Mouse (Mus musculus) layer of hippocampus, postnatal 25 days (tissue): ENCODE results near the gene Rps15. TPM values are rescaled to one million over a fixed set of nuclear protein-coding genes. Genes with fewer than 3 reads are reported as not detected.

Experiments used
- DNase-seq, 2 experiments: peaks; one replicate each; pipeline ENCODE4 v3.0.0; 2022; ENCODE audit warnings: mixed read lengths in 2 of 2, low spot score in 1 of 2; ENCODE audit errors: extremely low spot score in 1 of 2
- total RNA-seq, 2 experiments: library from RNA; stranded (reverse); gene quantifications; 2 replicates each; pipeline ENCODE4 v1.2.3; 2021

Gene Rps15
- total RNA-seq, 2 experiments from 2014 or later = 790 to 900 TPM

DNA sequence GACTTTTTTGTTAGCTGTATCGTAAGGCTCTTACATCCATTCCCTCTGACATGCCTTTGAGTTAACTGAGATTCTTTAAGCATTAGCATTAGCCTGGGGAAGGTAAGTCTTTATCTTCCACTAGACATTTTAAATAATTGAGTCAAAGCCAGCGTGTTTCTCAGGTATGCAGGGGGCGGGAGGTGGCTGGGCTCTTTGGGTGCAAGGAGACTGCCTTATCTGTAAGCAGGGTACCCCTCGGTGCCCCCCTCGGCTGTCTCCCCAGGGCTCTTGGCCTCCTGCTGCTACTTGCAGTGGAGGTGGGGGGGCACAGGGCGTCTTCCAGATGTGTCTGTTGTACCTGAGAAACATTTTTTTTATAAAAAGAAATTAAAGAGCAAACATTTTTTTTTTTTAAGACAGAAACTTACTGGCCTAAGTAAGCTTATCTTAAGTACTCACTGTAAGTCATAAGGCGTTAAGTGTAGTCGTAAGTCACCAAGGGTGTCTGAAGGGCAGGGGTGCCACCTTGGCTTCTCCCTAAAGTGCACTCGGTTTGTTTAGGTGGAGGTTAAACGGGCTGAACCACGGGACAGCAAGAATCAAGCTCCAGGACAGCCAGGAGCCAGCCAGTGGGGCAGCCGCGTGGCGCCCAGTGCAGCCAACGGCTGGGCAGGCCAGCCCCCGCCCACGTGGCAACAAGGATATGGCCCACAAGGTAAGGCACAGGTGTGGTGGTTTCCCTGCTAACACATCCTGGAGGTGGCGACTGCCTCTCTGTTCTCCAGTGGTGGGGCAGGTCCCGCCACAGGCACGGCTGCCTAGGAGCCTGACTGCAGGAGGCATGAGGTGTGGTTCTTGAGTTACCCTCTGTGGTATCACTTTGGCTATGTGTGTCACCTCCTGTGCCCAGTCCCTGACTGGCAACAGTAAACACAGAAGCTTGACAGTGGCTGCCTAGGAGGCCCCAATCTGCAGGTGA, 9.5 kb upstream of the Rps15 start:
- DNase-seq = no peak

GRCm38 (mm10) chr10:80285222-80286070, 6.8 kb upstream of the Rps15 start:
- no peak for DNase-seq

- DNase-seq = no peak
Measured at GRCm38 (mm10) chr10:80288097-80288496, 4.2 kb upstream of the Rps15 start.

- no peak for DNase-seq
Measured at GRCm38 (mm10) chr10:80288657-80289056, 3.6 kb upstream of the Rps15 start.

DNA sequence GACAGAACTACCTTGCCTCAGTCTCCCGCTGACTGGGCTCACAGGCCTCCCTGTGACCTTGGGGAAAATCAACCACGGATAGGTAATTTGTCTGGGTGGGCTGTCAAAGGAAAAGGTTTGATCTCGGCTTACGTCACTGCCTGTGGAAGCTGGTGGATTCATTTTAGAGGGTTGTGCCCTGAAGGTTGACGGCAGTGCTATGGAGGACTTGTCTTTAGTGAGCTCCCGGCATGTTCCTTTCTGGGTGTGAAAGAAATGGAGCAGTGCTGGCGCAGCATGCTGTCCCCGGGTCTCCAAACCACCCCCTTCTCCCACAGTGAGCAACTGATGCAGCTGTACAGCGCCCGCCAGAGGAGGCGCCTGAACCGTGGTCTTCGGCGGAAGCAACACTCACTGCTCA, 1.1 kb downstream of the Rps15 start:
- no peak for DNase-seq

DNA sequence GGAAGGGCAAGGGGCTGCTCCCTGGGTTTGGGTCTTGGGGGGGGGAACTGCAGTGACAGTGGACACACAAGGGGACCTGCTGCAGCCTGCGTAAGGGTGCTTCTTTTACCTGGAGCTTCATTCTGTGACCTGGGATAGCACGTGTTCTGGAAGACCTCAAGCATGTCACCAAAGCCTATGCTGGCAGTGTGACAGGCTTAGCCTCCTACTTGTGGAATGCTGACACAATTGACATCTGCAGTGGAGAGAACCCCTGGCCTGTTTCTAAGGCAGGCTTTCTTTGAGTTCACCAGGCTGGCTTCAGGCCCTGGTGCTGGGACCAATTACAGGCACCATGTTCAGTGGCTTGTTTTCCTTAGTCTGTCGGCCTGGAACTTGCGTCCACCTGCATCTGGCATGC, 2.1 kb downstream of the Rps15 start:
- no peak for DNase-seq

GRCm38 (mm10) chr10:80294788-80295303, 2.6 kb downstream of the Rps15 start:
- DNase-seq = no peak

GRCm38 (mm10) chr10:80295618-80296425, 3.6 kb downstream of the Rps15 start, which contains the start of gene Apc2:
Gene Apc2, plus strand, starts transcription at chr10:80295977.
- DNase-seq = peak; percentile 72 to 73

DNA sequence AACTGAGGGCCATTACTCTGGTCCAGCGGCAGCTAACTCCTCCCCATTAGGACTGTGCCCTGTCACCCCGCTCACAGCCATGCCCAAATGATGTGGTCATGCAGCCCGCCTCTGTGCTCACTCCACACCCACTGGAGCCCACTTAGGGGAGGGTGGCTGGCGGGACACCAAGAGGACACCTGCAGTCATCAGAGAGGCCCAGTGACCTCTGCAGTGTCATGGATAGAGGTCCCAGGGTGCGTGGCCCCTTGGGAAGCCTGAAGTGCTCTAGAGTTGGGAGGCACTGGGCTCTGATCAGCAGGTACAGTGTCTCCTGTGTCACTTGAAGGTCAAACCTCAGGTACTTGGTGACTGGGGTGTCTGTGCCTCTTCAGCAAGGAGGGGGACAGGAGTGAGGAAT, 4.6 kb downstream of the Rps15 start:
- no peak for DNase-seq

DNA sequence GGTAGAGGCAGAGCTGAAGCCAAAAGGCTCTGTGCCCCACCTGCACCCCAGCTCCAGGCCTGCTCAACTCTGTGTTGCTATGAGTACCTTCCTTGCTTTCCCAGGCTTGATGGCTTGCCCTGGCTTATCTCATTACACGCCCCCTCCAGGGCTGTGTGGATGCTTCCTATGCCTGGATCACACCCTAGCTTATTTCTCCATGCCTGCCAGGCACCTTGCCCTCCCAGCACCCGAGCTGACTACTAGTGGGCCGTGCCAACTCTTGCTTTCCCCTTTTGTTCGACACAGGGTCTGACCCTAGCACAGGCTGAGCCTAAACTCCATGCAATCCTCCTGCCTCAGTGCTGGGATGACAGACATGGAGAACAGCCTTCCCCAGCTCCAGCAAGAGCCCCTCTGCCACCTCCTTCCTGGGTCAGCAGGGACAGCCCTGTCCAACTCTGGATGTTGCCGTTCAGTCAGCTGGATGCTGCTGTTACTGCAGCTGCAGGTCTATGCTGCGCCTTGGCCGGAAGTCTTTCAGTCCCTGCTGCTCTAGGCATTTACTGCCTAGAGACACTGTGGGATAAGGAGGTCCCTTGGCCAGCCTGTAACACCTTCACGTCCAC, 5.4 kb downstream of the Rps15 start:
- no peak for DNase-seq

GRCm38 (mm10) chr10:80298571-80299281, 6.5 kb downstream of the Rps15 start:
- peak; percentile 87 to 92 for DNase-seq

DNA sequence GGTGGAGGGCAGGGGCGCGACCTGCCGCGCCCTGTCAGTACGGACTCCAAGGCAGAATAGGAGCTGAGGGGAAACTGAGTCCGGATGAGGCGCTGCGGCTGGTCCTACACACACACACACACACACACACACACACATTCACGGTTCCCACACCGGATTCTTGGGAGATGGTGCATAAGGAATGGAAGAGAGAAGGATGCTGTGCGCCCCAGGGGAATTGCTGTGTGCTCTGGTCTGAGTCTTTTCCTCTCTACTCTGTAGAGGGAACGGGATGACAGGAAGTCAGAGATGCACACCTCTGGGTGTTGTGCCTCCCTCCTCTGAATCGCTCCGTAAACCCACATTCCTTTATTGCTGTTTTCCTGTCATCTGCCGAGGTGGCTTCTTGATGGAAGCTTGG, 7.0 kb downstream of the Rps15 start:
- DNase-seq = no peak

DNA sequence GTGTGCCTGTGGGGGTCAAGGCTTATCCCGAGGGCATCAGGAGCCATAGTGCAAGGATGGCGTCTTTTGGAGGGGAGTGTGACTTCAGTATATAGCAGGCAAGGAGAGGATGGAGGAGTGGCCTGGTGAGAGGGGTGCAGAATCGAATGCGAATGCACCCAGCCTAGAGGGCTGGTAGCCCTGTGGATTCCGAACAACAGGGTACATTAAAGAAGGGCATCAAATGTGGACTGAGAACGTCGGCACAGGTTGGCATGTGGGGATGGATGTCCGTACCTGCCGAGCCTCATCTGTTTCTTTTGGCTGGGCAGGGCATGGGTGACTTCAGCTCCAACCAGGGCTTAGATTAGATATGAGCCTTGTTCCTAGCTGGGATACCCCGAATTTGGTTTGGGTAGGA, 7.6 kb downstream of the Rps15 start:
- no peak for DNase-seq

DNA sequence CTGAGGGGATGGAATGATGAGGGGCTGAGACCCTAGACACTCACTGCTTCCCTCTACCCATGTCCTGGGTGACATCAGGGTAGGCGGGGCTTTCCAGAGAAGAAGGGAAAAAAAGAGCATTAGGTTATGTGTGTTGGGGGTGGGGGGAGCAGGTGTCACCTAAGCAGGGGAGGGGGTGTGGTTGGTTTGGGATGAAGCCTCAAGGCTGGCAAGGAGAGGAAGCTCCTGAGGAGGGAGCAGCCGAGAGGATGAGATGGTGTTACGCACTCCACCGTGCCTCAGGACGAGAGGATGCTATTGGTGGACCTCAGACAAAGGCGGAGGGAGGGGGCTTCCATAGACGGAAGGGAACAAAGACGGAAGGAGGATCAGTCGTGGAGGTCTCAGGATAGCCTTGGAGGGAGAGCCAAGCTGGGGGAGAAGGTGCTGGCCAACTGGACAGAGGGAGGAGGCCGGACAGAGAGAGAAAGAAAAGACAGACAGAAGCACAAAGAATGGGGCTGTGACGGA, 8.5 kb downstream of the Rps15 start:
- no peak for DNase-seq

- no peak for DNase-seq
Measured at GRCm38 (mm10) chr10:80301256-80302081, 9.2 kb downstream of the Rps15 start.

DNA sequence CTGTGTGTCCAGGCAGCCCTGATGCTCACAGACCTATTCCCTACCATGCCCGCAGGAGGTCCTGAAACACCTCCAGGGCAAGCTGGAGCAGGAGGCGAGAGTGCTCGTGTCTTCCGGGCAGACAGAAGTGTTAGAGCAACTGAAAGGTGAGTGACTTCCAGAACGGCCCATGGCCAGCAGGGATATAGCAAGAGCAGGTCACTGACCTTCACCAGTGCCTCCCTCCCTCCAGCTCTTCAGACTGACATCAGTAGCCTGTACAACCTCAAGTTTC, 9.8 kb downstream of the Rps15 start:
- no peak for DNase-seq

DNA sequence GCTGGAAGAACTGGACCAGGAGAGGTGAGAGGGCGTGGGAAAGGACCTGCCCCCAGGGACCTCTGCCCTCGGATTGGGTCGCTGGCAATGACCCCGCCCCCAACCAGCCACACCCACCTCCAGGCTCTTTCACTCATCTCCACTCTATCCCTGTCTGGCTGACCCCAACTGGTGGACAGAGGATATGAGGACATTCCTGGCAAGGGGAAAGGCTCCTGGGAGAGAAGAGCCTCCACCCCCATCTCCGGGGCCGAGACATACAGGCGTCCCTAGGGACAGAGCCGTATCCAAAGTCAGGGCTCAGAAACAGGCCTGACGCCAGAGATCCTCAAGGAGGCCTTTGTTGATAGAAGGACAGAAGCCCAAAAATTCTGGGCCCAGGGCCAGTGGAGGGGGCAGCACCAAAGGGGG, 10.2 kb downstream of the Rps15 start:
- DNase-seq = no peak

- DNase-seq = no peak
Measured at GRCm38 (mm10) chr10:80304458-80304857, 12.2 kb downstream of the Rps15 start.
